Mouse (Mus musculus) stomach, postnatal 0 days (tissue): ENCODE measurements at regions not wholly inside any gene's neighbourhood (a gene's known extent, or its start where the extent isn't known, plus 50 kb on each side); places are given as distances from the start of the nearest gene placed in this dataset.

Source experiments
- CTCF ChIP-seq: IDR thresholded peaks from 2 replicates; pipeline ENCODE4 v1.5.1; 2016; ENCODE audit warnings: antibody characterized with exemption, low read depth, mild to moderate bottlenecking, moderate library complexity
- EP300 ChIP-seq: optimal IDR thresholded peaks from 2 replicates; pipeline ENCODE3; 2016; ENCODE audit warnings: antibody characterized with exemption

DNA sequence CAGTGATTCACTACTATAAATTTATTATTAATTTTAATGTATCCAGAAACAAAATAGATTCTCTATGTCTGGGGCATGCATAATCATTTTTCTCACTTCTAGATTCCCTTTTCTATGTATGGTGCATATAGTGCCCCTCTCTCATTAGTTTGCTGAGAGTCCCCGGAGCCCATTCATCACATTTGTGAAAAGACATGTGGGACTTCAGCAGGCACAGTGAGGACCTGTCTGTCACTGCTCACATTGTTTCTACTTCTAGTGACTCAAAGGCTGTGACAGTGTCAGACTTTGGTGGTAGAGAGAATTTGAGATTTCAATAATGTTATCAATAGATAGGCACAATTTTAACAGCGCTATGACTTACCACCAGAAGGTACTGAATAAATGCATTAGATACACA is 158.7 kb downstream of the St8sia4 start:
- TF ChIP-seq CTCF (no peak), EP300 (no peak)
